Mouse (Mus musculus) megakaryocyte, embryonic 14.5 days (primary cell): Measurements from ENCODE around the gene Slc22a22. TPM values are rescaled to one million over a fixed set of nuclear protein-coding genes. Genes with fewer than 3 reads are reported as not detected.

ENCODE experiments used
- H3K27me3 ChIP-seq: replicated peaks from 2 replicates; pipeline ENCODE3; 2012; ENCODE audit warnings: inconsistent platforms
- H3K36me3 ChIP-seq: replicated peaks from 2 replicates; pipeline ENCODE3; 2012; ENCODE audit warnings: low read length, inconsistent platforms, mixed read lengths
- H3K4me1 ChIP-seq: 2 replicates; pipeline ENCODE4 v1.6.1; 2012; ENCODE audit warnings: inconsistent platforms
- H3K4me3 ChIP-seq: replicated peaks from 2 replicates; pipeline ENCODE3; 2012; ENCODE audit warnings: moderate library complexity, mild to moderate bottlenecking, inconsistent platforms
- H3K9me3 ChIP-seq: 2 replicates; pipeline ENCODE4 v1.6.1; 2012; ENCODE audit warnings: inconsistent platforms
- FLI1 ChIP-seq: IDR thresholded peaks from 2 replicates; pipeline ENCODE4 v1.6.1; 2012; ENCODE audit warnings: low read length, inconsistent platforms, mixed read lengths
- GATA1 ChIP-seq: IDR thresholded peaks from 3 replicates; pipeline ENCODE4 v1.6.1; 2012; ENCODE audit warnings: mixed read lengths, low read length, inconsistent platforms, borderline replicate concordance
- polyA plus RNA-seq: library from polyadenylated mRNA; stranded (reverse); fragments of >175 nt; gene quantifications from 2 replicates; pipeline ENCODE4 v1.2.3, GENCODE M21; 2012; ENCODE audit warnings: low replicate concordance; ENCODE audit not compliant: insufficient read depth

The Slc22a22 gene
- polyA plus RNA-seq, 1 experiment: not detected

- H3K36me3 ChIP-seq: no peaks in the 10 kb centered on the region
- H3K4me1 ChIP-seq: no peaks in the 10 kb centered on the region
- TF ChIP-seq FLI1: no peak
- no peak for TF ChIP-seq GATA1
- no peak overlapping the region for H3K4me3 ChIP-seq
- H3K9me3 ChIP-seq: no peaks in the 10 kb centered on the region
- no peaks in the 10 kb centered on the region for H3K27me3 ChIP-seq
These were observed 5.1 kb upstream of the Slc22a22 start for GRCm38 (mm10) chr15:57482509-57482908.

DNA sequence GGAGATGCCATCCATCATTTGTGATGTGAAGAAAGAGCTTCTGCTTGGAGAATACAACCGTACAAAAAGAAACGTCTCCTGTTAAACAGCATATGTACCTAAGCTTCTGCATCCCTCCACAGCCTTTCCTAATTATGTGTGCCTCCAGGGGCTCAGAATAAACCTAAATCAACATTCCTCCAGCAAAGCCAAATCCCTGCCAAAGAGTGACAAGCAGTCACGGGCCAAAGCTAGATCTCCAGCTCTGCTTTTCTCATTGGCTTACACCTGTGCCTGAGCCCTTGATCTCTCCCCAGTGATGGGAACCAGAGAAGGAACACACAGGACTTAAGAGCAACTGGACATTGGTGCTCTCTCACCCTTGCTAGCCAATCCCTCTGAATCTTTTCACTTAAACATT lies 5.8 kb downstream of the Slc22a22 start:
- H3K9me3 ChIP-seq: no peaks in the 10 kb centered on the region
- TF ChIP-seq GATA1: no peak
- TF ChIP-seq FLI1: no peak

GRCm38 (mm10) chr15:57465996-57466395 lies 11.4 kb downstream of the Slc22a22 start:
- H3K4me3 ChIP-seq: no peak overlapping the region
- H3K4me1 ChIP-seq: no peaks in the 10 kb centered on the region
- TF ChIP-seq FLI1: no peak
- no peak for TF ChIP-seq GATA1
- no peaks in the 10 kb centered on the region for H3K9me3 ChIP-seq
- no peaks in the 10 kb centered on the region for H3K36me3 ChIP-seq
- no peaks in the 10 kb centered on the region for H3K27me3 ChIP-seq

More for the DNA sequence above, 5.8 kb downstream of the Slc22a22 start:
- no peaks in the 10 kb centered on the region for H3K36me3 ChIP-seq
- no peak overlapping the region for H3K4me3 ChIP-seq
- no peaks in the 10 kb centered on the region for H3K4me1 ChIP-seq
- H3K27me3 ChIP-seq: no peaks in the 10 kb centered on the region

DNA sequence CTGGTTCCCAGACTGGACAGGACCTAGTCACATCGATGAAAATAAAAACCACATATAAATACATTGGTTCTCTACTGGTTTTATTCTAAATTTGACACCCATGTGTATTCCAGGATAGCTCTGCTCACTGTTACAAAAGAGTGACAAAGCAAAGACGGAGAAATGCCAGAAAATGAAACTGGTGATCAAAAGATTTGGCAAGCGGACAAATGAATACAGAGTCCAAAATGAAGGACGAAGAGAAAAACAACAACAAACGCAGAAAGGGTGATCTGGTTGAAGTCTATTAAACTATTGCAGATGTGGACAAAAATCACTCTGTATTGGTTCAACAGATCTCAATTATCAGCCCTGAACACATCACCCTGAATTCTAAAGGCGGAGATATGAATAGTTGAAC lies 12.4 kb downstream of the Slc22a22 start:
- H3K9me3 ChIP-seq: no peaks in the 10 kb centered on the region; the same call in 1 of the 2 replicates
- H3K27me3 ChIP-seq: no peaks in the 10 kb centered on the region
- no peaks in the 10 kb centered on the region for H3K4me1 ChIP-seq
- no peak overlapping the region for H3K4me3 ChIP-seq
- TF ChIP-seq GATA1 (no peak), FLI1 (no peak)
- H3K36me3 ChIP-seq: no peaks in the 10 kb centered on the region

DNA sequence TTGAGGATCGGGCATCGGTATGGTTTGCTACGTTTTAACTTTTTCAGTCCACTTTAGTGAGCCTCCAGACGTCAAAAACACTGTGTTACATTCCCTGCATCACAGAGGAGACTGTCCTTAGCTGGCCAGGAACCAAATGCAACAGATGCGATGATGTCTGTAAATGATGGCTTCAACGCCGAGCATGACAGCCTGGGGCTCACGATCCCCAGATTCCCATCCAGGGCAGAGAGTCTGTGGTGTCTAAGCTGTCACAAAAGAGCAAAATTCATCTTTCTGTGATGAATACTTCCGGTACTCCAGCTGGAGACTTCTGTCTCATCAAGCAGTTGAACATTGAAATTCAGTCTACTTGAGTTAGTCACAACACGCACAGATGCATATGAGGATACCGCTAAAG lies 13.4 kb downstream of the Slc22a22 start:
- H3K27me3 ChIP-seq: no peaks in the 10 kb centered on the region
- no peak overlapping the region for H3K4me3 ChIP-seq
- no peak for TF ChIP-seq GATA1
- no peak for TF ChIP-seq FLI1
- no peaks in the 10 kb centered on the region for H3K4me1 ChIP-seq
- H3K36me3 ChIP-seq: no peaks in the 10 kb centered on the region
- no peaks in the 10 kb centered on the region; the same call in 1 of the 2 replicates for H3K9me3 ChIP-seq

DNA sequence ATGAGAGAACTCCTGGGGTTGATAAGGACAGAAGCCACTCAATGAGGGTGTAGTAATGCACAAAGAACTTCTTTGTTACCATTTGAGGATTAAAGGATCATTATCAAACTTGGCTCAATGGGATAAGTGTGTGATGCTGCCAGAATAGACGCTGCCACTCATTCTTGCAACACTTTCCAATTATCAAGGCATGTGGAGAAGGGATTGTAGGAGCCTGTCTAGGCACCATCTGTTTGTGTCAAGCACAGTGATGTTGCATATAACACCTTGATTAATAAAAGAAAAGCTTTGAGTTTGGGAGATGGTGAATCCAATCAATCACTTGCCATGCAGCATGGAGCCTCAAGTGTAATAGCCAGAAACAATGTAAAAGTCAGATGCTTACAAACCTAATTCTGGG lies 16.1 kb downstream of the Slc22a22 start:
- Histone ChIP-seq H3K27me3 (no peaks in the 10 kb centered on the region), H3K36me3 (no peaks in the 10 kb centered on the region), H3K4me3 (no peak overlapping the region), H3K4me1 (no peaks in the 10 kb centered on the region), H3K9me3 (no peaks in the 10 kb centered on the region; the same call in 1 of the 2 replicates)
- TF ChIP-seq GATA1 (no peak), FLI1 (no peak)

- no peaks in the 10 kb centered on the region for H3K4me1 ChIP-seq
- H3K27me3 ChIP-seq: no peaks in the 10 kb centered on the region
- no peaks in the 10 kb centered on the region; the same call in 1 of the 2 replicates for H3K9me3 ChIP-seq
- TF ChIP-seq GATA1: no peak
- H3K36me3 ChIP-seq: no peaks in the 10 kb centered on the region
- no peak overlapping the region for H3K4me3 ChIP-seq
These were observed 20.1 kb downstream of the Slc22a22 start for GRCm38 (mm10) chr15:57457374-57457773.

DNA sequence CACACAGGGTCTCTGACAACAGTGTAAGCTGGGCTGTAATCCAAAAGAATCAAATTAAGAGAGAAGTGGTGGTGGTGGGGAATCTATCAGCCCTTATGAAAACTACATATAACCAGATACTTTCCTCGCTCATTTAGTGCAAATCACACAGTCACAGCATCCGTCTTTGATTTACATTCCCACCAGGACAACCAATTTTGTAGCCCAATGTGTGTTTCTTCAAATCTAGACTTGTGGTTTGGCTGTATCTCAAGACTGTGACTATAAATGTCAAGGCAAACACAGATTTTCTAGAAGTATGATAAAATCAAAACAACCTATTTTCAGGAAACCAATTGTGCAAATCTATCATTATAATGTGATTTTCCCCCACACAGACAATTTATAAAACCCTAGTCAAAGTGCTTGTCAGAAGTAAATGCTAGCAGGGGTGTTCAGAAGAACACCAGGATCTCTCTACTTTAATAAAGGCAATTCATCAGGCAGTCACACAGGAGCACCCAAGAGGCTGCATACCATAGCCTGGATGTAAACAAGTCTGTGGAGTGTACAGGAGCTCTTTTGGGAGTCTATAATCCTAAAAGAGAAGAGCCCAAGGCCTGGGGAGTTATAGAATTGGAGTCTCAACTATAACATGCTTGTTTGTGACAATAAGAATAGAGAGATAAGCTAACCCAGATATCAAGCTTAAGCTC lies 42.6 kb downstream of the Slc22a22 start:
- TF ChIP-seq GATA1 (no peak), FLI1 (no peak)
- Histone ChIP-seq H3K4me1 (no peaks in the 10 kb centered on the region), H3K9me3 (no peaks in the 10 kb centered on the region), H3K36me3 (no peaks in the 10 kb centered on the region), H3K27me3 (no peaks in the 10 kb centered on the region), H3K4me3 (no peak overlapping the region)

DNA sequence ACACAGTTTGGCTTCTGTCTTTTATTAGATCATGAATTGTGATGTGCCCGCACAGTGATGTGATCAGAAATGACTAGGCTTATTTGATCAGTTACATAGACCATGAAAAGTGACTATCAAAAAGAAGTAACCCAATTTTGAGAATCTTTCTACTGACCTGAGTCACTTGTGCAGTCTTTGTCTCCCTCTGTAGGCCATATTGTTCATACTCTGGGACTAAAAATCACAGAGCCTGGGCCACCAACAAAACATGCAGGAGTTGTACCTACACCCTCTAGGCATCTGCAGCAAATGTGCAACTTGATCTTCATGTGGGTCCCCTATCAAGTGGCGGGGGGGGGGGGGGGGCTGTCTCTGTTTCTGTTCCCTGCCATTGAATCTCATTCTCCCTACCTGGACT lies 68.9 kb downstream of the Slc22a22 start:
- no peaks in the 10 kb centered on the region for H3K27me3 ChIP-seq
- TF ChIP-seq GATA1: no peak
- TF ChIP-seq FLI1: no peak
- H3K9me3 ChIP-seq: no peaks in the 10 kb centered on the region
- no peaks in the 10 kb centered on the region for H3K4me1 ChIP-seq
- no peaks in the 10 kb centered on the region for H3K36me3 ChIP-seq
- no peak overlapping the region for H3K4me3 ChIP-seq

DNA sequence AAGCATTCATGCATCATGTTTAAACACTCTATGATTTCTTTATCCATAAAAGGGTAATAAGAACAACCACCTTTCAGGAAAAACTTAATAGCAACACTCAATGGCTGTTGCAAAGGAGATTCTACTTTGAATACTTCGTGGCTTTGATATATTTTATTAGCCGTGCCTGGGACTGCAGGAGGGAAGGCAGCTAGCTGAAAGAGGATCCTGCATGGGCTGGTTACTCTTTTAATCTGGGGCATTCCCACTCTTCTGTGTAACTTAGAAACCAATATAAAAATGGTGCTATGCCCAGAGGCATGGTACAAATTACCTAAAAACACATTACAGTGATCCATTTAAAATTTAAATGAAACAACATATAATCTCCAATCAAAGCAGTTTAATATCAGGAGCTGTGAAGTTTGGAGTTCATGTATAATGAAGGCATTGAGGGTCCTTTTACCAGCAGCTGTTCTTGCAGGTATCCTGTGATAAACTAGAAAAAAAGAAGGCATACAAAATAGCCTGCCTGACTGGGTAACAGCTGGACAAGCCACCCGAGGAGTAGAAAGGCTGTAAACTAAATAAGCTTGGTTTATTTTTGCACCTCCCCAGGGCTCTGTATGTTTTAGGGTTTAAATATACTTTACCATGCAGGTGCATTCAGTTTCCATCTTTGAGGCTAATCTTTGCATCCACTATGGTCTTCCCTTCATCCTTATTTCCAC lies 78.8 kb downstream of the Slc22a22 start:
- TF ChIP-seq GATA1: no peak
- TF ChIP-seq FLI1: no peak
- Histone ChIP-seq H3K36me3 (no peaks in the 10 kb centered on the region), H3K9me3 (no peaks in the 10 kb centered on the region), H3K27me3 (no peaks in the 10 kb centered on the region), H3K4me3 (no peak overlapping the region), H3K4me1 (no peaks in the 10 kb centered on the region)

DNA sequence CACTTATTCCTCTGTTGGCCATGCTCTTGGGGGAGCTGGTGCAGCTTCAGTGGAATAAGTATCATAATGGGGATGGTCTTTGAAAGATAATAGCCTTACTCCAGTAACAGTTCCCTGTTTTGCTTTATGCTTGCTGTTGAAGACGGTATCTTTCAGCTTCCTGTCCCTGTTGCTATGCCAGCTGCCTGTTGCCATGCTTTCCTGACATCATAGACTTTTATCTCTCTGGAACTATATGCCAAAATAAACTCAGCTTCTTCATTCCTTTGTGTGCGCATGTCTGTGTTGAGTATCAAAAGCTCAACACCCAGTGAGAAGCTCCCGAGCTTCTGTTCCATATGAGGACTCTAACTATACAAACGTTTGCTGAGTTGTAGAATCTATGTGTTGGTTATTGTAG lies 83.4 kb downstream of the Slc22a22 start:
- TF ChIP-seq GATA1: no peak
- TF ChIP-seq FLI1: no peak
- no peaks in the 10 kb centered on the region for H3K4me1 ChIP-seq

More for the DNA sequence above, 83.4 kb downstream of the Slc22a22 start:
- Histone ChIP-seq H3K27me3 (no peaks in the 10 kb centered on the region), H3K4me3 (no peak overlapping the region), H3K9me3 (no peaks in the 10 kb centered on the region), H3K36me3 (no peaks in the 10 kb centered on the region)
